Mouse (Mus musculus) ovary, postnatal 10 days (tissue): Measurements from ENCODE around the gene Sec24d.
"Not testable (repeated sequence)": the region's sequence is repeated elsewhere in the genome, so short reads cannot be mapped to it uniquely, and the experiment has no call there.

ENCODE experiments used
- DNase-seq: peaks from one replicate; pipeline ENCODE4 v3.0.0; 2022; ENCODE audit warnings: low spot score

Gene Sec24d

DNA sequence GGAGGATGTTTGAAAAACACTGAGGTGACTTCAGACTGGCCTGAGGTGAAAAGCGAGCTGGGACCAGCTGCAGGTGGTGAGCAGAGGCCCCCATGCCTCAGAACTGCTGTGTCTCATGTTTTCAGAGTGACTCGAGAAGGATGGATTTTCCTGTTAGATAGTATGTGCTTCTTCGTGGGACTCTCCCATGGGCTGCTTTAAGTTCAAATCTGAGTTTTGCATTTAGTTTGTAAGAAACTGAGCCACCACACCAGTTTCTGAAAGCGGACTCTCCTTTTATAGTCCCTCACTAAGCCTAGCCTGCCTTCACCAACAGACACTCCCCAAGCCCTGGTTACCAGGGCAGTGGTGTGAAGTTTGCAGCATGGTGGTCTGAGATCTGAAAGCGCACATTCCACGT lies 70.6 kb downstream of the Sec24d start:
- no peak for DNase-seq

DNA sequence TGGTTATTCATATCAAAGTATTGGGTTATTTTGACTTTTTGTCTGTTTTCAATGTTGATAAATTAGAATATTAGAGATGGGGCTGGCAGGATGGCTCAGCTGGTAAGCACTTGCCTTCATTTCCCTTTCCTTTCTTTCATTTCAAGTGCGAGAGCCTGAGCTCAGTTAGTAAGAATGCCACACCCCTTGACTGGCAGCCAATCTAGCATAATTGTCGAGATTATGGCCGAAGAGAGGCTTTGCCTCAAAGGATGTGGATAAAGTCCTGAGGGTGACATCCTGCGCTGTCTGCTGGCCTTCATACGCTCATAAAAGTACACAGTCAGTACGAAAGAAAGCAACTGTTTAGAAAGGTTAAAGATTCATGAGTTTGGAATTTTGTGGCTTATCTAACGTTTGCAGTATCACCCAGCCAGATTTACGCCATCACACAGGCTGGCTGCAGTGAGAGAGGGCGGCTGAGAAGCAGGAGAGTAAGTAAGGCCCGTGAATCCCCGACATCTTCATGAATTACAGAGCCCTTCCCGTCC lies 71.5 kb downstream of the Sec24d start:
- DNase-seq = no peak

DNA sequence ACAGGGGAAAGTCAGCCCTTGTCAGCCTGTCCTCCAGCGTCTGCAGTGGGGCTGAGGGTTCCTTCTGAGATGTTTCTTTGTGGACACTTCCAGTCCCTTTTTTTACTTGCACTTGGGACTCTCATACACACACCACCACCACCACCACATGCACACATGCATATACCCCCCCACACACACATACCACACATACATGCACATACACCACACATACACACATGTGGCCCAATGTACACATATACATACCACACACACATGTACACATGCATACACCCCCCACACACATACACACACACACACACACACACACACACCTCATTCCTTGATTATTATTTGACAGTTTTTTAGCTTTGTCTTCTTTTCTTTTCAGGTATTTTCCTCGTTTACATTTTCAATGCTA lies 73.8 kb downstream of the Sec24d start:
- no peak for DNase-seq

DNA sequence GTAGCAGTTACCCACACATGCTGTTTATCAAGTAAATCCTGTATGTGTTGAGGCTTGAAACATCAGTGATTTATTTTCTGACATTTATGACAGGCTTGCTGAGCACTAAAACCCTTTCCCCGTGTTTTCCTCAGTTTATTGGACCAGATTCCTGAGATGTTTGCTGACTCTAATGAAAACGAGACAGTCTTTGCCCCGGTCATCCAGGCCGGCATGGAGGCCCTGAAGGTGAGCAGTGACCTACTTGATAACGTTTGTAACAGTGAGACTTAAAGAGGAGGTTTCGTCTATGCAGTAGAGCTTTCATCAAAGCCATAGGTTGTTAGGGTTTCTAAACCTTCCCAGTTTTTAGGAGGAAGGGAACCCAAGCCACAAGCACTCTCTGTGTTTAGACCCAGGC lies 76.4 kb downstream of the Sec24d start:
- no peak for DNase-seq

DNA sequence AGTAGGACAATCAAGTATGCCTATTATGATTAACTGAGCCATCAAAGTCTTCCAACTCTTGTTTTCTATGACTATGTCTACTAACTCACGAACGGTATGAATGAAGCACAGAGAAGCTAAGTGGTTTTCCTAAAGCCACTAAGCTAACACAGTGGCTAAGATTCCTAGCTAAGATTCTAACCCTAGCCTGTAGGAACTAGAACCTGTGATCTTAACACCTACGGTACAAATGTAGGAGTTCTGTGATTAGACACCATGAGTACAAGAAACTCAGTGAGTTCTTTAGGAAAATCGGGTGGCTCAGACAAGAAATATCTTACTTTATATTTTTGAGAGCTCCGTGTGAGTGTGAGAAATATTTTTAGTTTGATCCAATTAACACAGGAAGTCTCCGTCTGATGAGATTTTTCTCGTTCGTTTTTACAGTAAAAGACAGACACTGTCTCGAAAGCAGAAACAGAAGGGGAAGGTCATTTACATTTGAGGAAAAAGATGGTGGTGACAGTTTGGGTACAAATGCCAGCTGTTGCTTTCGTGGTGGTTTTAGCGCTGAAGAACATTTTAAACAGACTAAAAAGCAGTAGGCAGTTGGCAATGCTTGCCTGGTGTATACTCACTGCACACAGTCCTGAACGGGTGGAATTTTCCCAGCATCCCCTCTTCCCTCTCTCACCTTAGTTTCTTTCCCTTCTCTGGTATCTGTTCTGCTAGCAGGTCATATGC lies 81.0 kb downstream of the Sec24d start:
- DNase-seq = no peak

DNA sequence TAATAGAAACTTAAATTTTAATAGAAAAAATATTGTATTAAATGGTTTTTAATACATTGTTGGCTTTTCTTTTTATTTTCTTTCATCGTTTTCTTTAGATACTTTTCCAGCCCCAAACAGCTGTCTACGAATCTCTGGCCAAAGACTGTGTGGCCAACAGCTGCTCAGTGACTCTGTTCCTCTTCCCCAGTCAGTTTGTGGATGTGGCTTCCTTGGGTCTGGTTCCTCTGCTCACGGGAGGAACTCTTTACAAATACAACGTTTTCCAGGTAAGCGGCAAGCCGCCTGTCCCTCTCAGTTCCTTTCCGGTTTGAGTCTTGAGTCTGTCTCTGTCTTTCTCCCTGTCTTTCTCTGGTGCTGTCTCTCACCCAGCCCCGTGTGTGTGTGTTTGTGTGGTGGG lies 83.3 kb downstream of the Sec24d start:
- DNase-seq = no peak

DNA sequence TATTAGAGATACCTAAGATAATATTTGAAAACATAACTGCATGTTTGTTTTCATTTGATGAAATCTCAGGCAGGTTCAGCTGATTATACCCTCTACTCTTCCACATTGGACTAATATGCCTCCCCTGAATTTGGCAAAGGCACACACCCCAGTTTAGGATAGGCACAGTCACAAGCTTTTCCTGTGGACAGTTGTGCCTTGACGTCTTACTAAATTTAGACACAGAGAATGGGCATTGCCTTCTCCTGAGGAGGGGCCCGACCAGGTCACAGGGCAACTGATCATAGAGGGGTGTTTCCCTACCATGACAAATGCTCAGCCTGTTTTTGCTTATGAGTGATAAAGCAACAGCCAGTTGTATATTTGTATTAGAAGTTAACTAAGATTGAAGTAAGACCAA lies 84.3 kb downstream of the Sec24d start:
- no peak for DNase-seq

DNA sequence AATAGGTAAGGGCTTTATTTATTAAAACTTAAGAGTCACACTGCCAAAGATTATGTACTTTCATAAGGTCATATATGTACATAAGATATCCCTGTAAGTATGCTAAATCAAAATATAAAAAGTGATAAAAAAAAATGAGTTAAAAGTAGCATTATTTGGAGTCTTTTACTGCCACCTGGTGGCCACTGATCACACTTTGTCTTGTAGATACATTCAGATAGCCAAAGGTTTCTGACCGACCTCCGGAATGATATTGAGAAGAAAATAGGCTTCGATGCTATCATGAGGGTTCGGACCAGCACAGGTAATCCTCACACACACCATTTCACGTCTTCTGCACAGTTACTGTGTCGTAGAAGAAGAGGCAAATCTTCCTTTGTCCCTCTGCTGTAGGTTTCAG lies 85.9 kb downstream of the Sec24d start:
- no peak for DNase-seq

DNA sequence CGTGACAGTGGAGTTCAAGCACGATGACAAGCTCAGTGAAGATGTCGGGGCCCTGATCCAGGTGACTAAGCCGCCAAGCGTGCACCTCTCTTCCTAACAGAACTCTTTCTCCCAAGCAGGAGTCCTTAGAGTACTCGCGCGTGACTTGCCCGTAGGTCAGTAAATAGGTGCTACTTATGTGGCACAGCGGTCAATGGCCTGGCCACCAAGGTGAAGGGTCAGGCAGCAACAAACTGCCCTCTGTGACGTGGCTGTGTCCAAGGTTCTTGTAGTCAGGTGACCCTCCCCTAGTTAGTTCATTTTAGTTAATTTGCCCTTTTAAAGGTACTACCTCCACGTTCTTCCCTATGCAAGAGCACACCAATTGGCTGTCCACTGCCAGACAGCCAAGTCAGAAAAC lies 86.4 kb downstream of the Sec24d start:
- DNase-seq = no peak

DNA sequence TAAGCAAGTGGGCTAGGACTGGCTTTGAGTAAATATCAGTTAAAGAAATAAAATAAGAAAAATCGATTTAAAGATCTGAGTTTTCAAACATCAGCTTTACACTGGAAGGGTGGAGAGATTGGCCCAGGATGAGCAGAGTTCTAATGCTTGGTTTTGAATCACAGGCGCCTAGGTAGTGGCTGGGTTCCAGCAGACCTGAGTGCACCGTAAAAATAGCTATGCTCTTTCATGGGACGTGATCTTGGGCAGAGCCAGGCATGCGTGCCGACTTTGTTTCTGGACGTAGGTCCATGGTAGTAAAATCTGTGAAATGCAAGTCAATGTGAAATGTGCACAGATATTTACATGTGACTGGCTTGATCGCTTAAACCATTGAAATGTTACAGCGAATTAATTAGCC lies 87.1 kb downstream of the Sec24d start:
- no peak for DNase-seq

DNA sequence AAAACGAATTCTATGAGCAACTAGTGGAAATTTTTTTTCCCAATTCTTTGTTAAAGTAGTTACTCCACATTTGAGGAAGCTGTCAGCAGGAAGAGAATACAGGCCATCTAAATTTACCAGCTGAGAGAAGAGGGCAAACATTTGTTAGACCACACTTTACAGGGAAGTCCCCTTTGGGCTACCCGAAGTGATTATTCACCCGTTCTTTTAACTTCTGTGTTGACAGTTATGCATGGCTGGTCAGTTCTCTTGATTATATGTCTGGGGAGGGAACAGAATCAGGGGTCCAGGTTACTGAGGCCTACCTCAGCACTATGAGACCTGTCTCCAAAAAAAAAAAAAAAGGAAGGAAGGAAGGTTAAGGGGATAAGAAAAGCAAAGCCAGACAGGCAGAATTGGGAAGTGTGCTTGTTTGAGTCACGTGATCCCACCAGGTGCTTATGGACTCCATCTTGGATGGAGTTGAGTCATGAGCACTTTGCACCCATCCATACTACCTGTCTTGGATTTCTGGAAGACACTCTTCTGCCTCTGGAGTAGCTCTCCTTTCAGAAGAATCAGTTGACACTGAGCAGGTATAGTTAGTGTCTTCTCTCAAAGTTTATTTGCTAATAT lies 89.2 kb downstream of the Sec24d start:
- no peak for DNase-seq

DNA sequence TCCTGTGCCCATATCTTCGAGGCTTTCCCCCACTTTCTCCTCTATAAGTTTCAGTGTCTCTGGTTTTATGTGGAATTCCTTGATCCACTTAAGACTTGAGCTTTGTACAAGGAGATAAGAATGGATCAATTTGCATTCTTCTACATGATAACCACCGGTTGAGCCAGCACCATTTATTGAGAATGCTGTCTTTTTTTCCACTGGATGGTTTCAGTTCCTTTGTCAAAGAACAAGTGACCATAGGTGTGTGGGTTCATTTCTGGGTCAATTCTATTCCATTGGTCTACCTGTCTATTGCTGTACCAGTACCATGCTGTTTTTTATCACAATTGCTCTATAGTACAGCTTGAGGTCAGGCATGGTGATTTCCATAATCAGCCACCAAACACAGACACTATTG lies 99.6 kb downstream of the Sec24d start:
- not testable (repeated sequence) for DNase-seq

DNA sequence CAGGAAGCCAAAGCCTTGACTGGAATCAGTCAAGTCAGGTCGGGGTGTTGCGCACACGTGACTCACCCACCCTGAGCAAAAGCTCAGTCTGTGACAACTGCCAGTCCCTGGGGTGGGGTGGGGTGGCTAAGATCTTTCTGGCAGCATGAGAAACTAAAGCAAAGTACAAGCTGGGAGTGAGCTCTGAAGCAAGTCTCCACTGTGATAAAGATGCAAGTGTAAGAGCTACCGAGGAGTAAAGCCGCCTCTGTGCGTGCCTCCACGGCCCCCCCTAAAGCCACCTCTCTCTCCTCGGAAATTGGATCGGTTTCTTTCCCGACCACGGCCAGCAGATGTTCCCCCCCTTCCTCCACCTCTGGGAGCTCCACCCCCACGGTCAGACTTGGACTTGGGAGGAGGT lies 101.9 kb downstream of the Sec24d start:
- DNase-seq = no peak

DNA sequence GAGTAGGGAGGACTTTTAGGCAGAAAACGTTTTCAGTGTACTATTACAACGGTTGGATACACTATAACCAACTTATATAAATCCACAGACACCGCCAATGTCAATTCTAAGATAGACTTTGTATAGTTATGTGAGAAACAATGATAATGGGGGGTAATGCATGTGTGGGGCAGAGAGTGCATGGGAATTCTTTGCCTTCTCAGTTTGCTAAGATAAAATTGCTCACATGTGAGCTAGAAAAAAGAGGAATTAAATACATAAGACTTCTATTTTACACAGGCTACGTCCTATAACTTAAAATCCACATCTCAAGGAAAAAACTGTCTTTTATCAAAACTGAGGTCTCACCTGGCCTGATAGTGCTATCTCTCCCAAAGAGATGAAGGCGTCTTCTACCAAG lies 103.7 kb downstream of the Sec24d start:
- no peak for DNase-seq

DNA sequence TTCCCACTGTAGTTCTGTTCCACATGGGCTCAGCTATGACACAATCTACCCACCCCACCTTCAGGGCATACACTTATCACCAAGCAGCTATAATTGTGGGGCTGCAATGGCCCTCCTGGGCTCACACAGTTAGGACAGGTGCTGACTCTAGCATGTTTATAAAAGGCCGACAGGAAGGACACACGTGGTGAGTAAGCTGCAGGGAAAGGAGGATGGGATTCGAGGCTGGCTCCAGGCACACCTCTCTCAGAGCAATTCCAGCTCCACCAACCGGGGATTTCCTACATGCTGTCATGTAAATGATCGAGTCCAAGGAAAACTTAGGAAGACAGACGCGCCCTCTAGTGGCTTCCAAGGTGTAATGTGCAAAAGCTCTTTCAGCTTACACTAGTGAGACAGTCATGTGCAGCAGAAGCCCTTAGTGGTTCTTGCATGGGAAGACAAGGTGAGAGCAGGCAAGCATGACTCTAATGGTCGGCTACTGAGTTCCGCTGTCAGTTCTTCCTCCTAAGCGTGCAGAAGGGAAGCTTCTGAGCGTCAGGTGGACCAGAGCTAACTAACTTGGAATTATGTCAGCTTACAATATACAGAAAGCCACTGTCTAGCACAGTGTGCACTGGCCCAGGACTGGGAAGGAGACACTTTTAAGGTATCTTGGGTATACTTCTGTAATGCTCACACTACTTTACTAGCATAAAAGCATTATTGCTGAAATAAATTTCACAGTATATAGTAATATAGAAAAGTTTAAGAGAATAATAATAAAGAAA lies 104.7 kb downstream of the Sec24d start:
- peak; percentile 17 for DNase-seq

DNA sequence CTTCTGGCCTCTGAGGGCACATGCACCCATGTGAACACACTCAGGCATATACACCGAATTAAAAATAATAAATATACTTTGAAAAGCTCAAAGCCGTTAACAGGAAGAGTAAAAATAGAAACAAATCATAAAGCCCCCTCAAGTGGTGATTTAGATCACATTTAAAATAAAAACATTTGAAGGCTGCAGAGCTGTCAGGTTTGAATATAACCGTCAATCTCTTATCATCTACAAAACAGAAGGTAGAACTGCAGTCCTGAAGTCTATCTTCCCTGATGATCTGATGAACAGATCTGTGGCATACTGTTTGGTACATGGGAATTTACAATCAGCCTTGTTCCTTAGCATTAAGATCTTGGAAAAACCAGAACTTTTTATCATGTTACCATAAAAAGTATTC lies 109.3 kb downstream of the Sec24d start:
- DNase-seq = no peak

DNA sequence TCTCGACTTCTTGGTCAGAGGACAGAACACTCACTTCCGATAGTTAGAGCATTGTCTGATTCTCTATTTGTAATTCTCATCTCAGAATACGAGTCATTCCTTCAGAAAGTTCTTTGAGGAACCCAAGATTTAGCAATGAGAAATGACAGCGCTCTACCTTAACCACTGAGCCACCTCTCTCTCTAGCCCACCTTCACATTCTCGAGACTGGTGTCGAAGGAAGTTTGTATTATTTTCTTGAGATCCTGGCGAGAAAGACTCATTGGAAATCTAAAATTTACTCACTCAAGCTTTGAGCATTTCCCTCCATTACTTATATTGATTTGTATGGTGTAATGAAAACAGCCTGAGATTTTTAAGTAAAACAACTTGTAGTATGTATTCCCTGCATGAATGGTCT lies 117.2 kb downstream of the Sec24d start:
- DNase-seq = no peak

DNA sequence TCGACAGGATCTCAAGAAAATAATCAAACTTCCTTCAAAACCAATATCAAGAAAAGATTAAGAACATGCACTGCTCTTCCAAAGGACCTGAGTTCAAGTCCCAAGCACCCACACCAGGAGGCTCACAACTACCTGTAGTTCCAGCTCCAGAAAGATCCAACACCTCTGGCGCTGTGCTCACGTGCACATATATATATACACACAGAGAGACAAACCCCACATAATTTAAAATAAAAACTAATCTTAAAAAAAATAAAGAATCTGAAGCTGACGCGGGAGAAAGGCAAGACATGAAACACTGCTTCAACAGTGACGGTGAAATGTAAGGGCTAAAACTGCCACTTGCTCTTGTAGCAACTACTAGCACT lies 117.8 kb downstream of the Sec24d start:
- DNase-seq = no peak

DNA sequence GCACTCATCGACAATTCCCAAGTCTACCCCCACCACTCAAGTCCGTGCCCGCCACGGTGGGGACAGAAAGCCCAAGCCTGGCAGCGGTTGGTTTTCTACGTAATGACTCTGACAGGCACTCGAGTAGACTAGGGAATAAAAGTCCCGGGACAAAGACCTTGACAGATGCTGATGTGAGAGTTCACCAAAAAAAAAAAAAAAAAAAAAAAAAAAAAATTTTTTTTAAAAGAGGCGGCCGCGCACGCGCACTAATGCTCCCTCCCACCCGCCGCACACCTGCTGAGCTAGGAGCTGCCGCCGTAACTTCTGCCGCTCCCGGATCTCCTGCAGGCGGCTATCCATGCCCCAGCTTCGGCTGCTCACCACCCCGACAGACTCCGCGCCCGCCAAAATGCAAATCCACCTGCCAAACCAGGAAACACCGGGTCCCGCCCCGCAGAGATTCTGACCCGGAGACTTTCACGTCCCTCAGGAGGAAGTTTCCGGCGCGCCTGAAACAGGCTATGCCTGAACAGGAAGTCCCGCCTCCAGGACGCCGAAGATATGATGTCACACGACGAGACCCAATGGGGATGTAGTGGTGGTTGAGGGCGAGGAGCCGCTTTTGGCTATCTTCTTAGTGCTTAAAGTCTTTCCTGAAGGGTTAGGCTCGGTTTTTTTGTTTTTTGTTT lies 118.4 kb downstream of the Sec24d start, which contains the start of gene Mettl14:
Mettl14 (minus strand) TSS at position 623 of the 671 bp plus-strand sequence.
- DNase-seq = peak; percentile 82

DNA sequence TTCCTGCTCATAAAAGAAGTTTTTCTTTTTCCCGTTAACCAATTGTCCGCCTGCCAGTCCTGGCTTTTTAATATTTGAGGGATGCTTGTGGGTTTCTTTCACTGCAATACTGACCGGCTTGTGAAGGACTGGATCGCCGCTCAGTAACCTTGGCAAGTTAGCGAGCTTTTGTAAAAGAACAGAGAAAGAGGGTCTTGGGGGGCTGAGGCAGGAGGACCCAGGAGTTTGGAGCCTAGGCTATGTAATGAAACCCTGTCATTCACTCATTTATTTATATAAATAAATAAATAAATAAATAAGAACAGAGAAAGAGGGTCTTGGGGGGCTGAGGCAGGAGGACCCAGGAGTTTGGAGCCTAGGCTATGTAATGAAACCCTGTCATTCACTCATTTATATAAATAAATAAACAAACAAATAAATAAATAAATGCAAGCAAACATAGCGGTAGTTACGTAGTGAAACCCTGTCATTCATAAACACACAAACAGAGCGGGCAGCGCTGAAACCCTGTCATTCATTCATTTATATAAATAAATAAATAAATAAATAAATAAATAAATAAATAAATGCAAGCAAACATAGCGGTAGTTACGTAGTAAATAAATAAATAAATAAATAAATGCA lies 119.0 kb downstream of the Sec24d start:
- not testable (repeated sequence) for DNase-seq

DNA sequence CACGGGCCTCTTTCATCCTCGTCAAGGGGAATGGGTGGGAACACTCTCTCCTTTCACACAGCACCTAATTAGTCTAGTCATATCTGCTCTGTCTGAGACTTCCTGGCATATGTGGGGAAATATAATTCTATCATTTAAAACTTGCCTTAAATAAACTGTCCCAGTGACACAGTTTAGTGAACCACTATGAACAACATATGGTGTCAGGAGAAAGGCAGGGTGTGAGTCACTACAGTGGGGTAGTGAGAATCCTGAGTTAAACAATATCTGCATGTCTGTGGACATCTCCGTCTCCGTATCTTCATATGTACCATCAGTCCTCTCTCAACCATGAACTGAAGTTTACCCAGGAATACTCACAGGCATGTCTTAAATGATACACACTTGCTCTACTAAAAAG lies 123.9 kb downstream of the Sec24d start:
- DNase-seq = no peak

DNA sequence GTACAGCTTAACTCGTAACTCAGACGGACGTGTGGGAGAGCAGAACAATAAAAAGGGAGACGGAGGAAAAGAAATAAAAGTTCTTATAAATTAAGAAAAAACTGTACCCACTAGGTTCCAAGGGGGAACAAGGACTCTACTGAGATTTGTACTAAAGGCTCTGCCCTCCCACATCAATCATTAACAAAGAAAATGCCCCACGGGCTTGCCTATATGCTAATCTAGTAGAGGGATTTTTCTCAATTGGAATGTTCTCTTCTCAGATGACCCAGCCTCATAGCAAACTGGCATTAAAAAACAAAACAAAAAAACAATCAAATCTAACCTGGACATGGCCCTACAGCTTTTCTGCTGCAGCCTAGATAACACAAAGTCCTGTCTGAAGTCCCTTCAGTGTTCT lies 128.4 kb downstream of the Sec24d start:
- DNase-seq = no peak
